Mouse (Mus musculus) G1E (cell line): Measurements from ENCODE around the gene Cish. TPM values are rescaled to one million over a fixed set of nuclear protein-coding genes. Genes with fewer than 3 reads are reported as not detected.

ENCODE experiments used
- ATAC-seq: 2 replicates; pipeline ENCODE4 v1.8.0; 2016; ENCODE audit warnings: mild to moderate bottlenecking; ENCODE audit not compliant: insufficient number of reproducible peaks, poor library complexity, low FRiP score, severe bottlenecking; ENCODE audit errors: extremely low read depth
- DNase-seq: peaks from one replicate; pipeline ENCODE4 v3.0.0; 2012; ENCODE audit warnings: low spot score
- H3K27me3 ChIP-seq: 2 replicates; pipeline ENCODE4 v1.6.1; 2012; ENCODE audit warnings: mild to moderate bottlenecking, low read length, inconsistent platforms; ENCODE audit not compliant: insufficient read depth
- H3K36me3 ChIP-seq: replicated peaks from 2 replicates; pipeline ENCODE3; 2012; ENCODE audit warnings: mild to moderate bottlenecking, inconsistent platforms
- H3K4me1 ChIP-seq: 2 replicates; pipeline ENCODE4 v1.6.1; 2012; ENCODE audit warnings: low read depth, low read length, inconsistent platforms, mixed read lengths; ENCODE audit not compliant: insufficient read depth
- H3K4me3 ChIP-seq: 2 replicates; pipeline ENCODE4 v1.5.1; 2012; ENCODE audit warnings: low read depth, mild to moderate bottlenecking, inconsistent platforms, low read length, moderate library complexity, mixed read lengths
- H3K9me3 ChIP-seq: replicated peaks from 2 replicates; pipeline ENCODE4 v1.6.1; 2012; ENCODE audit warnings: inconsistent platforms
- CTCF ChIP-seq: IDR thresholded peaks from 2 replicates; pipeline ENCODE4 v1.5.1; 2012; ENCODE audit warnings: low read depth, low read length, inconsistent platforms, mixed read lengths
- GATA1 ChIP-seq: IDR thresholded peaks from 2 replicates; pipeline ENCODE4 v1.6.1; 2012; ENCODE audit warnings: borderline replicate concordance, low read length, inconsistent platforms, mixed read lengths
- GATA2 ChIP-seq: IDR thresholded peaks from 2 replicates; pipeline ENCODE4 v1.6.1; 2012; ENCODE audit warnings: low read depth, low read length, inconsistent platforms, borderline replicate concordance
- POLR2AphosphoS5 ChIP-seq: IDR thresholded peaks from 2 replicates; pipeline ENCODE4 v1.6.1; 2012; ENCODE audit warnings: low read depth, low read length, inconsistent platforms; ENCODE audit not compliant: insufficient replicate concordance
- TAL1 ChIP-seq: conservative IDR thresholded peaks from 2 replicates; pipeline ENCODE4 v1.6.1; 2012; ENCODE audit warnings: low read depth, low read length, inconsistent platforms, mixed read lengths
- polyA plus RNA-seq: library from polyadenylated mRNA; stranded (reverse); fragments of >175 nt; gene quantifications from 2 replicates; pipeline ENCODE4 v1.2.3, GENCODE M21; 2012
- total RNA-seq, 2 experiments: library from RNA; stranded (forward) in 1 of 2; stranded (reverse) in 1 of 2; fragments of 200-1000 nt in 1 of 2; fragments of >200 nt in 1 of 2; fragmentation: Nextera tagmentation in 1 of 2; gene quantifications; 2 replicates each; pipeline ENCODE4 v1.2.3; 2014 to 2017

Gene Cish
- 106 TPM in 2 replicates for total RNA-seq (2014; fragmentation: Nextera tagmentation)
- 22.1 and 24.7 TPM in 2 replicates for total RNA-seq (2017)
- polyA plus RNA-seq: 151 and 158 TPM in 2 replicates

DNA sequence AAGGTAGTCTGAATTCAATTTTAAA lies at the start of gene Cish:
Cish (plus strand) TSS at position 11 of the 25 bp plus-strand sequence.
- ATAC-seq: no peak
- peaks cover 32% of the 10 kb centered on the region for H3K36me3 ChIP-seq
- TF ChIP-seq POLR2AphosphoS5 (no peak), GATA1 (no peak), CTCF (no peak), GATA2 (no peak), TAL1 (no peak)
- peaks cover 47% of the 10 kb centered on the region for H3K4me1 ChIP-seq
- H3K27me3 ChIP-seq: peaks cover 8% of the 10 kb centered on the region
- H3K4me3 ChIP-seq: peak within 1 kb of the TSS; percentile 84
- no peaks in the 10 kb centered on the region for H3K9me3 ChIP-seq
- DNase-seq: no peak

DNA sequence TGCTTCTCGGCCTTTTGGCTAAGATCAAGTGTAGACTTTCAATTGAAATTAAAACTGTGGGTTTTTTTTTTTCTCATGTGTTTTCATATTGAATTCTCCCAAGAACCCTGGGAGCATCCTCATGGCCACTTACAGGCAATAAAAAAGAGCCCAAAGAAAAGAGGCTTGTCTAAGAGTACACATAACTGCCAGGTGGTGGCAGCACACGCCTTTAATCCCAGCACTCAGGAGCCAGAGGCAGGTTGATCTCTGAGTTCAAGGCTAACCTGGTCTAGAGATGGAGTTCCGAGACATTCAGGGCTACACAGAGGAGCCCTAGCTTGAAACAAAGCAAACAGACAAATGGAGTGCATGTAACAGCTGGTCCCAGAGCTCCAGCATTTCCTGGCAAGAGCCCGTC lies 49.7 kb upstream of the Cish start:
- H3K27me3 ChIP-seq: peaks cover 21% of the 10 kb centered on the region

DNA sequence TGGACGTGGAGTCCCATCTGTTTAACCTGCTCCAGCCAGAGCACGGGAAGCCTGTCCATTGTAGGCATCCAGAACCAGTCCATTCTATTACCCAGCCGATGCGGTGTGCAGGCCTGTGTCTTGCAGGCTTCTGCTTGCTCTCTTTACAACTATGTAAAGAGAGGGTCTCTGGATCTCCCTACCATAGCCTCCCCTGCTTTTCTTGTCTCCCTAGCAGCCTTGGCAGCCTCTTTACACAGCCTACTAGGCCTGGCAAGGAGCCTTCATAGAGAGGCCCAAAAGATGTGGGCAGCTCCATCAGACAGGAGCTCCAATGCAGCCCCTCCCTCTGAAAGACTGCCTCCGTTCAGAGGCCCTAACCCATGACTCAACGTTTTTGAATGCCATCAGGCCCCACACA lies 46.7 kb upstream of the Cish start:
- Histone ChIP-seq H3K9me3 (no peaks in the 10 kb centered on the region), H3K27me3 (peaks cover 13% of the 10 kb centered on the region), H3K36me3 (peaks cover 8% of the 10 kb centered on the region), H3K4me3 (no peak overlapping the region), H3K4me1 (peaks cover 48% of the 10 kb centered on the region)
- TF ChIP-seq POLR2AphosphoS5: no peak
- TF ChIP-seq GATA2: no peak
- no peak for TF ChIP-seq GATA1
- no peak for TF ChIP-seq CTCF
- no peak for TF ChIP-seq TAL1
- DNase-seq (no peak), ATAC-seq (no peak)

More for the DNA sequence above, 49.7 kb upstream of the Cish start:
- H3K4me1 ChIP-seq: peaks cover 38% of the 10 kb centered on the region
- no peak overlapping the region for H3K4me3 ChIP-seq
- ATAC-seq (no peak), DNase-seq (no peak)
- TF ChIP-seq GATA2: no peak
- TF ChIP-seq POLR2AphosphoS5: no peak
- TF ChIP-seq CTCF: no peak
- TF ChIP-seq TAL1: no peak
- no peak for TF ChIP-seq GATA1
- no peaks in the 10 kb centered on the region for H3K9me3 ChIP-seq
- H3K36me3 ChIP-seq: no peaks in the 10 kb centered on the region

DNA sequence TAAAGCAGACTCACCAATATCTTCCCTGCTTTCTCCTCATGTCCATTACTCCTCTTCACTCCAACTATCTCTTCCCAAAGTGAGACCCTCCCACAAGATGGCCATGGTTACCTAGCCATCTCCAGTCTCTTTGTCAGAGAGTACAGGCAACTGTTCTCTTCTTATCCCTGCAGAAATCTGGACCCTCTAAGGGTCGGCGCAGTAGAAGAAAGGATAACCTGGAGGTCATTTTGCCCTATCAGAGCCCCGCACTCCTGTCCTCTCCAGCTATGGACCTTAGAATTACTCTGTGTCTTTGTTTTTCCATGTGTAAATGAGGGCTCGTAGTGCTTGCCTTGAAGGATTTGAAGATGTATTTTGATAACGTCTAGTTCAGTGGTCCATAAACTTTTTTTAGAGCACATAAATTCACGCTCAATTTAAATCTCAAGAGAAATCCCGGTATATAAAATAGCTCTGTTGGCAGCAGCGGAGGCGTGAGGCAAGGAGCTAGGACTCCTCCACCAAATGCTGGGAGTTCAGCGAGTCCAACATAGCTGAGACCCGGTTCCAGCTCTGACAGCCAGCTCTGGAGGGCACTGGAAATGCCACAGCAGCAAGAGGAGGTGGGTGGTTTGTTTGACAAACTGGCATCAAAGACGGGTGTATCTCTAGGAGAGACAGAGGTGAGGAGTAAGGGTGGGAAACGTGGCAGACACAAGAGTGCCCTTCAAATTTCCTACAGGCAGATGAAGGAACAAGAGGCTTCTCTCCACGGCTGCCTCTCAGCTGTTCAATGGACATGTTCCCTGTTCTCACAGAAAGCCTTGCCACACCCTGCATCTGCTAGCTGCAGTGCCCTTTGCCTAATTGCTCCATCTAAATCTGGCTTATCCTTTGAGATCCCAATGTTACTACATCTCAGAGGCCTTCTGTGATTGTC lies 45.1 kb upstream of the Cish start:
- Histone ChIP-seq H3K36me3 (peaks cover 23% of the 10 kb centered on the region), H3K9me3 (no peaks in the 10 kb centered on the region), H3K4me1 (peaks cover 48% of the 10 kb centered on the region), H3K4me3 (no peak overlapping the region), H3K27me3 (peaks cover 10% of the 10 kb centered on the region)
- ATAC-seq: no peak
- DNase-seq: no peak
- TF ChIP-seq TAL1 (no peak), POLR2AphosphoS5 (no peak), GATA1 (no peak), GATA2 (no peak)

DNA sequence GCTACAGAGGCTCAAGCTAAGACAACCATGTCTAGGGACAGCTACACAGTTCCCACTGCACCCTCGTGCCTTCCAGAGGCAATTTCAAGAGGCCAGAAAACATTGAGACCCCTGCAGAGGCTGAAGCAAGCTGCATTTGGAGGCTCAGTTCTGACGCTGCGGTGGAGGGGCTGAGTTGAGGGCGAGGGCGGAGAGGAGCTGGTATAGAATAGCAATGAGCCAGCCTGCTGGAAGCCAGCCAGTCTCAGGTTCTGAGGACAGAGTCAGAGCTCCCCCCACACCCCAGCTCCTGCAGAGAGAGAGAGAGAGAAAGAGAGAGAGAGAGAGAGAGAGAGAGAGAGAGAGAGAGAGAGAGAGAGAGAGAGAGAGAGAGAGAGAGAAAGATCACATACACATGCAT lies 43.7 kb upstream of the Cish start:
- H3K36me3 ChIP-seq: peaks cover 38% of the 10 kb centered on the region
- peaks cover 9% of the 10 kb centered on the region for H3K27me3 ChIP-seq
- H3K4me1 ChIP-seq: peaks cover 43% of the 10 kb centered on the region
- ATAC-seq: no peak
- no peak for TF ChIP-seq GATA1
- no peak for TF ChIP-seq CTCF
- no peak for TF ChIP-seq TAL1
- no peak for TF ChIP-seq POLR2AphosphoS5
- no peak for TF ChIP-seq GATA2
- DNase-seq: no peak
- no peaks in the 10 kb centered on the region for H3K9me3 ChIP-seq
- H3K4me3 ChIP-seq: no peak overlapping the region

DNA sequence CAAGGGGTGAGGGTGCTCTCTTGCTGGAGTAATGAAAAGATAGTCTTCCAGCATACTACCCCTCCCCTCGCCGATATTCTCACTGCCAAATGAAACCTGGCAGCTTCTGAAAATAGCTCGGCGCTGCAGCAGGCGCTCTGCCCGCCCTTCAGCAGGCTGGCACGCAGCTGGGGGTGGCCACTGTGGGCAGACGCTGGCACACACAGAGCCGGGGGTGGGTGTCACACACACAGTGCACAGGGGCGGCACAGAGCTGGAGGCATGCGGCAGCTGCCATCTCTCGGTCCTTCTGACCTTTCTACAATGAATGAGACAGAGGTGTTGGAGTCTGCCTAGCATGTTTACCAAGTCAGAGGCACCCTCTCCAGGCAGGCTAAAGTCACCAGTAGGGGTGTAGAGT lies 41.4 kb upstream of the Cish start:
- DNase-seq (no peak), ATAC-seq (no peak)
- Histone ChIP-seq H3K27me3 (peaks cover 6% of the 10 kb centered on the region), H3K36me3 (peaks cover 61% of the 10 kb centered on the region), H3K4me1 (peaks cover 30% of the 10 kb centered on the region), H3K9me3 (no peaks in the 10 kb centered on the region), H3K4me3 (no peak overlapping the region)
- TF ChIP-seq GATA1 (no peak), POLR2AphosphoS5 (no peak), GATA2 (no peak), CTCF (no peak), TAL1 (no peak)
